Mouse (Mus musculus): ENCODE results near the gene Srgap1. TPM values are rescaled to one million over a fixed set of nuclear protein-coding genes. Genes with fewer than 3 reads are reported as not detected.

Gene Srgap1
- polyA plus RNA-seq, 1 experiment = 16.2 TPM

DNA sequence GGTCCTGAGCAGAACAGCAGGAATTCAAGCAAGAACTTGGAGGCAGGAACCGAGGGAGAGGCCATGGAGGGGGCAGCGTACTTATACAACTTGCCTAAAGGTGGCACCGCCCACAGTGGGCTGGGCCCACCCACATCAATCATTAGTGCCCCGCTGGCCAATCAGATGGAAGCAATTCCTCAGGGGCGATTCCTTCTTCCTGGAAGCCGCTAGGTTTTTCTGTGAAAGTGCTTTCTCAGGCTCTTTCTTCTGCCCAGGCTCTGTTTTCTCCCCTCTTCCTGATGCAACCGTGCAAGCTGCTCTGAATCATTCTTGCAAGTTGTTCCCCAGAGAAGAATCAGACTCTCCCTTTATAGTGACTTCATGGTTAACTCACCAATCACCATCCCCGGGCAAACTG, 144.5 kb downstream of the Srgap1 start:
- Histone ChIP-seq H3K4me3 (ENCODE audit: insufficient read depth, low read length) (no peak overlapping the region), H3K27ac (ENCODE audit: insufficient read depth, low read length) (peak overlapping the region; percentile 94), H3K4me1 (ENCODE audit: control insufficient read depth, insufficient read depth, low read length) (peaks cover 8% of the 10 kb centered on the region)
- no peak for TF ChIP-seq CTCF (IDR thresholded peaks at IDR 0.05; ENCODE audit: borderline replicate concordance, insufficient read depth, low read length)
- TF ChIP-seq POLR2A (IDR thresholded peaks at IDR 0.05; ENCODE audit: low read depth, low read length) = no peak

- H3K27ac ChIP-seq (ENCODE audit: insufficient read depth, low read length) = no peak overlapping the region
- TF ChIP-seq CTCF (IDR thresholded peaks at IDR 0.05; ENCODE audit: borderline replicate concordance, insufficient read depth, low read length) (no peak), POLR2A (IDR thresholded peaks at IDR 0.05; ENCODE audit: low read depth, low read length) (no peak)
These were observed 146.3 kb downstream of the Srgap1 start for GRCm38 (mm10) chr10:121900772-121901171.

DNA sequence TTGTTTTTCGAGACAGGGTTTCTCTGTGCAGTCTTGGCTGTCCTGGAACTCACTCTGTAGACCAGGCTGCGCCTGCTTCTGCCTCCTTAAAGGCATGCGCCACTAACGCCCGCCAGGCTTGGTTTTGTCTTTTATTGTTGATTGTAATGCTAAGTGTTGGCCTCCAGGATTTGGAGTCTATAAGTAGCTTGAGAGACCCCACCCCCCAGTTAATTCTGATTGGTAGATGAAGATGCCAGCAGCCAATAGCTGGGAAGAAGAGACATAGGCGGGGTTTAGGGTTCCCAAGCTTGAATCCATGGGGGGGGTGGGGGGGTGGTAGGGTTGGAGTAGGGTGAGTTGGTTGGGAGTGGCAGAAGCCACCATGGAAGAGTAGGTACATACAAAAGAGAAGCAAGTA, 147.4 kb downstream of the Srgap1 start:
- no peak overlapping the region for H3K4me3 ChIP-seq (ENCODE audit: insufficient read depth, low read length)
- no peak overlapping the region for H3K27ac ChIP-seq (ENCODE audit: insufficient read depth, low read length)
- peaks cover 6% of the 10 kb centered on the region for H3K4me1 ChIP-seq (ENCODE audit: control insufficient read depth, insufficient read depth, low read length)
- TF ChIP-seq POLR2A (IDR thresholded peaks at IDR 0.05; ENCODE audit: low read depth, low read length) (no peak), CTCF (IDR thresholded peaks at IDR 0.05; ENCODE audit: borderline replicate concordance, insufficient read depth, low read length) (no peak)

More at GRCm38 (mm10) chr10:121900772-121901171, 146.3 kb downstream of the Srgap1 start:
- peaks cover 8% of the 10 kb centered on the region for H3K4me1 ChIP-seq (ENCODE audit: control insufficient read depth, insufficient read depth, low read length)
- H3K4me3 ChIP-seq (ENCODE audit: insufficient read depth, low read length) = no peak overlapping the region

DNA sequence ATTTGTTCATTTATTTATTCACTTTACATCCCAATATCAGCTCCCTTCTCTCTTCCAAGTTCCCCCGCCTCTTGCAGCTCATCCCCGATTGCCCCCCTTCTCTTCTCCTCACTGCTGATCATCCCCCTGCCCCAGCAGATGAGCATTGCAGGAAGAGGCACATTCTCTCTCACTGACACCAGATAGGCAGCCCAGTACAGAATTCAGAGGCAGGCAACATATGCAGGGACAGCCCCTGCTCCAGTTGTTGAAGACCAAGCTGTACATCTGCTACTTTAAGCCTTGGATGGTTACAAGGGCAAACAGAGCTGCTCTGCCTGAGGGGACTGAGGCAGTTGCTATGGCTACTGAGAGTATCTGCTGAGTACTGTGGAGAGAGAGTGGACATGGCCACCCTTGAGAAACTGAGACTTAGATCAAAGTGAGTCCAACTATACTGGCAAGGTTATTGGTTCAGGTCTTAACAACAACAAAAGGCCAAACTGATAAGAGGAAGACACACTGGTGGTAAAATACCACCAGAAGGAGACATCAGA, 149.2 kb downstream of the Srgap1 start:
- Histone ChIP-seq H3K4me3 (ENCODE audit: insufficient read depth, low read length) (no peak overlapping the region), H3K4me1 (ENCODE audit: control insufficient read depth, insufficient read depth, low read length) (no peaks in the 10 kb centered on the region), H3K27ac (ENCODE audit: insufficient read depth, low read length) (no peak overlapping the region)
- no peak for TF ChIP-seq CTCF (IDR thresholded peaks at IDR 0.05; ENCODE audit: borderline replicate concordance, insufficient read depth, low read length)

DNA sequence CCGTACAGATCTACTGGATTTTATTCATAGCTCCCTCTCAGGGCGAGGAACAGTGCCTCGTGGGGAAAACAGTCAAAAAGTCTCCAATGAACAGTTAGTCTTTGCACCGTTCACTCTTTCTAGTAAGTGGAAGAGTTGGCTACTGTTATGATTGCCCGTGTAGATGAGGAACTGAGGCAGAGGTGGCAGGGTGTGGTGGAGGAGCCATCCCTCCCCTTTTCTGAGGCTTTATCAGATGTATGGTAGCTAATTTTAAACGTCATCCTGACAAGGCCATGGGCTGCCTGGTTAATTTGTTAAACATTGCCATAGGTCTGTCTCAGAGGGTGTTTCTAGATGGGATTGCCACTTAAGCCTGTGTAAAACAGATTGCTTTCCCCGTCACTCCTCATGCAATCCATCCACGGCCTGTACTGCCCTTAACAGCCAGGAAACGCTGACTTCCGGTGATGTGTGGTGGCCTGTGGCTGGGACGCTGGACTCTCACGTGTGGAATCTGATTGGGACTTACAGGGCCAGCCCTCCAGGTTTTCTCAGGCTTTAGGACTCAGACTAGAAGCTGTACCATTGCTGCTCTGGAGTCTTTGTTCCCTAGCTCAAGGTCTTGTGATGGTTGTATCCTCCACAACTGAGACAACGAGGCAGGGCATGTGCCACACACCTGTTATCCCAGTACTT, 155.6 kb downstream of the Srgap1 start:
- H3K4me1 ChIP-seq (ENCODE audit: control insufficient read depth, insufficient read depth, low read length) = peaks cover 2% of the 10 kb centered on the region; the same call in 1 of the 2 replicates
- H3K4me3 ChIP-seq (ENCODE audit: insufficient read depth, low read length) = no peak overlapping the region
- H3K27ac ChIP-seq (ENCODE audit: insufficient read depth, low read length) = no peak overlapping the region
- TF ChIP-seq CTCF (IDR thresholded peaks at IDR 0.05; ENCODE audit: borderline replicate concordance, insufficient read depth, low read length) (no peak), POLR2A (IDR thresholded peaks at IDR 0.05; ENCODE audit: low read depth, low read length) (no peak)

GRCm38 (mm10) chr10:121890061-121890460, 157.1 kb downstream of the Srgap1 start:
- H3K4me1 ChIP-seq (ENCODE audit: control insufficient read depth, insufficient read depth, low read length) = peaks cover 5% of the 10 kb centered on the region
- H3K27ac ChIP-seq (ENCODE audit: insufficient read depth, low read length) = no peak overlapping the region
- TF ChIP-seq CTCF (IDR thresholded peaks at IDR 0.05; ENCODE audit: borderline replicate concordance, insufficient read depth, low read length) = no peak
- TF ChIP-seq POLR2A (IDR thresholded peaks at IDR 0.05; ENCODE audit: low read depth, low read length) = no peak
- no peak overlapping the region for H3K4me3 ChIP-seq (ENCODE audit: insufficient read depth, low read length)

GRCm38 (mm10) chr10:121886805-121887204, 160.3 kb downstream of the Srgap1 start:
- Histone ChIP-seq H3K27ac (ENCODE audit: insufficient read depth, low read length) (no peak overlapping the region), H3K4me1 (ENCODE audit: control insufficient read depth, insufficient read depth, low read length) (peaks cover 5% of the 10 kb centered on the region), H3K4me3 (ENCODE audit: insufficient read depth, low read length) (no peak overlapping the region)
- TF ChIP-seq POLR2A (IDR thresholded peaks at IDR 0.05; ENCODE audit: low read depth, low read length) (no peak), CTCF (IDR thresholded peaks at IDR 0.05; ENCODE audit: borderline replicate concordance, insufficient read depth, low read length) (no peak)

GRCm38 (mm10) chr10:121885512-121886218, 161.4 kb downstream of the Srgap1 start:
- Histone ChIP-seq H3K27ac (ENCODE audit: insufficient read depth, low read length) (no peak overlapping the region), H3K4me1 (ENCODE audit: control insufficient read depth, insufficient read depth, low read length) (peaks cover 5% of the 10 kb centered on the region), H3K4me3 (ENCODE audit: insufficient read depth, low read length) (no peak overlapping the region)
- no peak for TF ChIP-seq CTCF (IDR thresholded peaks at IDR 0.05; ENCODE audit: borderline replicate concordance, insufficient read depth, low read length)
- TF ChIP-seq POLR2A (IDR thresholded peaks at IDR 0.05; ENCODE audit: low read depth, low read length) = no peak

GRCm38 (mm10) chr10:121882461-121882860, 164.7 kb downstream of the Srgap1 start:
- H3K4me3 ChIP-seq (ENCODE audit: insufficient read depth, low read length) = no peak overlapping the region
- TF ChIP-seq CTCF (IDR thresholded peaks at IDR 0.05; ENCODE audit: borderline replicate concordance, insufficient read depth, low read length) = no peak
- TF ChIP-seq POLR2A (IDR thresholded peaks at IDR 0.05; ENCODE audit: low read depth, low read length) = no peak

DNA sequence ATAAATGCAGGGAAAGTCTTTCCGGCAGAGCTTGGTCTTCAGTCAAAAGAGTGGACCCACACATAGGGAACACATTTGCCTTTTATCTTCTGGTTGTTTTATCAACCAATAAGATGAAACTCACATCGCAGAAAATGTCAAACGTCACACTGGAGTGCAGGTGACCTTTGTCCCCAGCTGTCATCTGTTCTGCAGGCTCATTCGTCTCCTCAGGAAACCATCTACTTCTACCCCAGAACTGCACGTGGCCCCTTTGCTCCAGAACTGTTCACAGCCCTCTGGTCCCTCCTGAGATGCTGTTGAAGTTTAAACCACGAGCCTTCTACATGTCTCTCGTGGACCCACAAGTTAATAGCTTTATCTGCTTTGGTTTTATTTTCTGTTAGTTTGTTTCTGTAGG, 168.3 kb downstream of the Srgap1 start:
- H3K4me3 ChIP-seq (ENCODE audit: insufficient read depth, low read length) = no peak overlapping the region
- TF ChIP-seq CTCF (IDR thresholded peaks at IDR 0.05; ENCODE audit: borderline replicate concordance, insufficient read depth, low read length) (no peak), POLR2A (IDR thresholded peaks at IDR 0.05; ENCODE audit: low read depth, low read length) (no peak)
- H3K4me1 ChIP-seq (ENCODE audit: control insufficient read depth, insufficient read depth, low read length) = peaks cover 2% of the 10 kb centered on the region
- H3K27ac ChIP-seq (ENCODE audit: insufficient read depth, low read length) = no peak overlapping the region

More at GRCm38 (mm10) chr10:121882461-121882860, 164.7 kb downstream of the Srgap1 start:
- peaks cover 4% of the 10 kb centered on the region for H3K4me1 ChIP-seq (ENCODE audit: control insufficient read depth, insufficient read depth, low read length)
- no peak overlapping the region for H3K27ac ChIP-seq (ENCODE audit: insufficient read depth, low read length)
